Mouse (Mus musculus): ENCODE measurements around the gene Sidt1.
"Not testable (repeated sequence)": the region's sequence is repeated elsewhere in the genome, so short reads cannot be mapped to it uniquely, and the experiment has no call there.

The Sidt1 gene

DNA sequence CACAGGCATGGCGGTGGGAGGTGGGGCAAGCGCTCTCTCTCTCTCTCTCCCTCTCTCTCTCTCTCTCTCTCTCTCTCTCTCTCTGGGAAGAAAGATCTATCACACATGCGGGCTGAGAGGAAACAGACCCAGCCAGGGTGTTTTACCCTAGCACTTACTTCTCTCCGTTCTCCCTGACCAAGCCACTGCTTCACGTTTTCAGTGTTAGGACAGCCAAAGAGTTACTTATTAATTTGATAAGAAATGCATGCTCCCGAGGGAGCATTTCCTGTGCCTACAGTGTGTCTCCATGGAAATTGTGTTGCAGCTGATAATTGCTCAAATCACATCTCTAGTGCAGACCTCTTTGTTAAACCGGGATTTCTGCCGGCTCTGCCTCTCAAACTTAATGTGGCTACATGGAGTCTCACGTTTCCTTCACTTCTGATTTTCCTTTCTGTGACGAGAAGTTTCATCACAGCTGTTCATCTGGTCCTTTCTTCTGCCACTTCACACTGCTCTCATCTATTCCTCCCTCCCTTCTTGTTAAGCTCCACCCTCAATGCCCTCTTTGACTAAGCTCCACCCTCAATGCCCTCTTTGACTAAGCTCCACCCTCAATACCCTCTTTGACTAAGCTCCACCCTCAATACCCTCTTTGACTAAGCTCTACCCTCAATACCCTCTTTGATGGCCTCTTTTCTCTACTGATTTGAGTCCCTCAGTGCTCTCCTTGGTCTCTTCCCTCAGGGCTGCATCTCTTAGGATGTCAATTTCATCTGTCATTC, 30.7 kb downstream of the Sidt1 start:
- no peak for DNase-seq

DNA sequence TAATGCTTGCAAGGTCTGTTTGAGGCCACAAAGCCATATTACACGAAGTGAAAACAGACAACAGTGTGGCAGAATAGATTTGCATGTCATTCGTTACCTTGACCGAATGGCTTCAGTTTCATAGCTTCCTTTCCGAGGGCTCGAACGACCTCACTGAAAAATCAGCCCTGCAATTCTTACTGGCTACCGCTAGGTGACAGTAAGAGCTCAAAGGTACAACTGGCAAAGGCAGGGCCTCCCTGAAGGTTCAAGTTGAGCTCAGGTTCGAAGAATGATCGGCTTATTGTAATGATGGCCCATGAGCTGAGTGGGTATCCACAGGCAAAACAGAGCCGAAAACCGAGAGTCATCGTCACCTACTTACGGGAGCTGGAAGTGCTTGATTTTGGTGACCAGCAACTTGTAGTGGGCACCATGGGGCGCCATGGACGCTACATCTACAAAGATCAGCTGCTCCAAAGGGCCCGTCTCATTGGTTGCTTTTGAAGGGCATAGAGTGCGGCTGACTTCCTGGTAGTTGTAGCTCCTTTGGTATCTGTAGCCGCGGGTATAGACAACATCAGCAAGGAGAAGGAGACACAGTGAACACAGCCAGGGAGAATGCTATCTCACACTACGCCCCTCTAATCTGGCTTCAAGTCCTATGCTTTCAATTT, 33.4 kb downstream of the Sidt1 start:
- DNase-seq = no peak

DNA sequence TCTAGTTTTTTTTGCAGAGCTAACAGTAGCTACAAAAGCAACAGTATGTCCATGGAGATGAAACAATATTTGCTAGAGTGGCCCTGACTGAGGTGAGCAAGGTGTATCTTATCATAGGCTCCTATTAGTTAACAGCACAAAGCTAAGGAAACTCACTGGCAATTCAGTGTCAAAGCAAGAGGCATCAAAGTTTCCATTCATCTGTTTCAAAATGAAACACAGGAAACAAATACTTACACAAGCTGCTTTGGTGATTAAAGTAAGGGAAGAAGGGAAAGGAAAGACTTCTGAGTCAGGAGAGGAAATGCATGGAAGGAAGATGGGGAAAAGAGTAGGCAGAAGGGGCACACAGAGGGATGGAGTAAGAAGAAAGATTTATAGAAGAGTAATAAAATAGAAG, 39.0 kb downstream of the Sidt1 start:
- no peak for DNase-seq

GRCm38 (mm10) chr16:44292681-44293080, 40.3 kb downstream of the Sidt1 start:
- DNase-seq = not testable (repeated sequence)

DNA sequence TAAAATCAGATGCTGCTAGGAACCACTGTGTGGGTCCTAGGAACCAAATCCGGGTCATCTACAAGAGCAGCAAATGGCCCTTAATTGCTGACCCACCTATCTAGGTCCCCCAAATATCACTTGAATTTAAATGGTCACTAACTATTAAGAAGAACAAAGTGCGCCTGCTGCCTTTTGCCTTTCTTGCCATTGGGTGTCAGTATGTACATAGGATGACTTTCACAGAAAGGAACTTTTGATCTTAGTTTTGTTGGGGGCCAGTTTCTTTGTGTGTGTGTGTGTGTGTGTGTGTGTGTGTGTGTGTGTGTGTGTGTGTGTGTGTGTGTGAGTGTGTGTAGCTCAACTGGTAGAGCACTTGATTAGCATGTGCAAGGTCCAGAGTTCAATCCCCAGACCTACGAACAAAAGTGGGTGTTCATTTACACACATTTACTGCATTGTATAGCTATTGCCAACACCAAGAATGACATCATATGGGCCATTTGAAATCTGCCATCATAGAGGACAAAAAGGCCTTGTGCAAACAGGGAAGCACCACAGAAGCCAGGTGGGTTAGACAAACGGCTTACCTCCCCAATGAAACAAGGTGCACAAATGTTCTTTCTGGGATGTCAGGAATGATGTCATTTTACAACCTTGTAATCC, 43.9 kb downstream of the Sidt1 start:
- no peak for DNase-seq

GRCm38 (mm10) chr16:44287356-44287950, 45.5 kb downstream of the Sidt1 start:
- no peak for DNase-seq

DNA sequence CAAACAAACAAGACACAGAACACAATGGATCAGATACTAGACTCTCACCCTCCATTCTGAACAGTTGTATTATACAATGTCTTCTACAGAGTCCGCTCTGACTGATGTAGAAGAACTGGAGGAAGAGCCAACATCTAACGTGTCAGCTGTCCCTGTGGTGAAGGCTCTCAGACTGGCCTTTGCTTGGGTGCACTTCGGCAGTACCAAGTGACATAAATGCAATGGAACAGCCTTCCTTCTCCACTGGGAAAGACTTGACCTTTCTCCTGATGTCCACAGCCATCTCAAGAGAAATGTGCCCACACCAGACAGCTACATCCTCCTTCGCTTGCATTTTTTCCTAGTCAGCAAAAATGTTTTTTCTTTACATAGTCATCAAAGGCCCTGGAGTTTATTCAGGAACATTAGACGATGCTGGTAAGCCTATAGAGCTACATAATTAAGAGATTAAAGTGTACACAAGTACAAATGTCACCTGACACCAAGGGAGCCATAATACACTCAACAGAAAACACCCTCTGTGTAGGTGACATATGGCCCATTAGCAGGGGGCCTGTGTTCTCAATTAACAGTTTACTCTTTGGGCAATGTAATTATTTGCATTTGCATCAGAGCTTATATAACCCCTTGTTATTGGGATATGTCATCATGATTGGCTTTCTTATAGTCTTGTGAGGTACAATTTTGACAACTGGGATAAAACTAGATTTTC, 50.2 kb downstream of the Sidt1 start:
- peak; percentile 49 for DNase-seq

DNA sequence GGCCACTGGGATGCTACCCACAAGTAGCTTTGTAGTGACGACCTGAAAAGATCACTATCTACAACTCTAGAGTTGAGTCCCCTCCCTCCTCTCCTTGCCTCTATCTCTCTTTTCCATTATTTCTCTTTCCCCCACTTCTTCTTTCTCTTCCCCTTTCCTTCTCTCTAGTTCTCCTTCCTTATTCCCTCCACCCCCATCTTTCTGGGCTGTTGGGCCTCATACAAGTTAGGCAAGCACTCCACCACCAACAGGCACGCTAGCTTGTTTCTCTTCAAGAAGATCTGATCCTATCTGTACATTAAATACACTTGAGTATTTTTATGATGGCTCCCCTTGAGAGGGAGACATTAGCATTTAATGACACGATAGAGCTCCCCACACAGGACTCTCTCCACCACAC, 51.0 kb downstream of the Sidt1 start:
- DNase-seq = no peak

GRCm38 (mm10) chr16:44280806-44281205, 52.2 kb downstream of the Sidt1 start:
- DNase-seq = no peak

DNA sequence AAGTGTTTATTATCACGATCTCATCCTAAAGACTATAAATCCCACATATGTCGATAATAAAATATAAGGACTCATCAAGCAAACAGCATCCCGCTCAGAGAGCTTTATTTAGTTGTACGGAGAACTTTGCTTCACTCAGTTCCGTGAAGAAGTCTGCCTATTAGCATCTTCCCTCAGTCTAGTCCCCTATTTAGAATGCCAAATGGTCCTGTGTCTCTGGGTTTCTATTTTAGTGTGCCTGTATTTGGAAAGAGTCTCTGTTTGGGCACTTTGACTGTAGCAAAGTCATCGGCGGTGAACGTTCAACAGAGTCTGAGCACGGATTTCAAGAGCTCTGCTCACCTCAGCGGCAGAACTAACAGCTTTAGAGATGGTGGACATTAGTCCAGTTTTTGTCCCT, 55.8 kb downstream of the Sidt1 start:
- no peak for DNase-seq

GRCm38 (mm10) chr16:44271371-44272038, 61.5 kb downstream of the Sidt1 start:
- peak; percentile 58 to 62 for DNase-seq

DNA sequence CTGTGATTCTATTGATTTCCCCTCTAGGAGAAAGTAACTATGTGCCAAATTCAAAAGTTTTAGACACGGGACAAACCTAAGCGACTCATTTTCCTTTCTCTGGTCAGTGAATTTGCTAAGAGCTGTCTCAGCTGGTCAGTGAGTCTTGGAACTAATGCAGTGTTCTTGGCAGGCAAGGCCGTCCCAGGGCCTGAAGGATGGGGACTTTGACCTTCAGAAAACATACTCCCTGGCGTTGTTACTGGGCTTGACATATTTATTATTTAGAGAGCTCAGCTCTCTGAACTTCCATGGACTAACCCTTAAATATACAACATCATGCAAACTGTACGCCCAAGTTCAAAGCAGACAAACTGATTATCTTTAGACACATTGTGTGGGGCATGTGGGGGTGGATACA, 62.4 kb downstream of the Sidt1 start:
- DNase-seq = peak in 1 of 2 experiments; percentile 30

DNA sequence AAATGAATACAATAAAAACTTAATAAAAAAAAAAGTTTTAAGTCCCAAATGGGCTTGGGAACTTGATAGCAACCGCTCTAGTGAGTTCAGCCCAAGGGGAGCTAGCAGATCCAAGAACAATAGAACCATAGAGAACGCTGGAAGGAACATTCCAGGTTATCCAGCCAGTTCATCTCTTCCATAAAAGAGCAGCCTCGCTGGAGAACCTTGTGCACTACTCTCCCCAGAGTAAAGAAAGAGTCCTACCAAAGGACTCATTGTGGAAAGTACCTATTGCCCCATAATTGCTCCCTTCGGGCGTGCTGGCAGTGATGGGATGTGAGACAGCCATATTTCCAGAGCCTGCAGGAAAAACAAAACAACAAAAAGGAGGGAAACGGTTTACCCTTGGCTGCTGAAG, 63.4 kb downstream of the Sidt1 start:
- DNase-seq = no peak

GRCm38 (mm10) chr16:44268541-44269215, 64.3 kb downstream of the Sidt1 start:
- no peak for DNase-seq

- no peak for DNase-seq
These were observed 67.4 kb downstream of the Sidt1 start for GRCm38 (mm10) chr16:44265562-44265961.

- no peak for DNase-seq
These were observed 68.1 kb downstream of the Sidt1 start for GRCm38 (mm10) chr16:44264916-44265315.

DNA sequence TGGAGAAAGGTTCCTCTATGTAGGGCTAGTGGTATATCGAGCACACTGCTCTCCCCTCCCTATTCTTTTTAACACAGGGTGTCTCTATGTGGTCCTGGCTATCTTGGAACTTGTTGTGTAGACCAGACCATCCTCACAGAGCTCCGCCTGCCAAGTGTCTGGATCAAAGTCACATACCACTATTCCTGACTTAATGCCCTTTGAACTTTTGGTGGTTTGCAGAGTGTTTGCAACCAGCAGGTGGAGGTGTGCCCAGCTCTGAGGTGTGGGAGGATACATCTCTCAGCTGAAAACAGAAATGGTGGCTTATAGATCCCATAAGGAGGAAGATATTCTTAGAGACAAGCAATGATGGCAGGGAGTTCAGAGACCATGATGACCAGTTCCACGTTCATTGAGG, 75.5 kb downstream of the Sidt1 start:
- no peak for DNase-seq

- peak; percentile 96 to 97 for DNase-seq
These were observed 78.3 kb downstream of the Sidt1 start for GRCm38 (mm10) chr16:44254698-44255097.

DNA sequence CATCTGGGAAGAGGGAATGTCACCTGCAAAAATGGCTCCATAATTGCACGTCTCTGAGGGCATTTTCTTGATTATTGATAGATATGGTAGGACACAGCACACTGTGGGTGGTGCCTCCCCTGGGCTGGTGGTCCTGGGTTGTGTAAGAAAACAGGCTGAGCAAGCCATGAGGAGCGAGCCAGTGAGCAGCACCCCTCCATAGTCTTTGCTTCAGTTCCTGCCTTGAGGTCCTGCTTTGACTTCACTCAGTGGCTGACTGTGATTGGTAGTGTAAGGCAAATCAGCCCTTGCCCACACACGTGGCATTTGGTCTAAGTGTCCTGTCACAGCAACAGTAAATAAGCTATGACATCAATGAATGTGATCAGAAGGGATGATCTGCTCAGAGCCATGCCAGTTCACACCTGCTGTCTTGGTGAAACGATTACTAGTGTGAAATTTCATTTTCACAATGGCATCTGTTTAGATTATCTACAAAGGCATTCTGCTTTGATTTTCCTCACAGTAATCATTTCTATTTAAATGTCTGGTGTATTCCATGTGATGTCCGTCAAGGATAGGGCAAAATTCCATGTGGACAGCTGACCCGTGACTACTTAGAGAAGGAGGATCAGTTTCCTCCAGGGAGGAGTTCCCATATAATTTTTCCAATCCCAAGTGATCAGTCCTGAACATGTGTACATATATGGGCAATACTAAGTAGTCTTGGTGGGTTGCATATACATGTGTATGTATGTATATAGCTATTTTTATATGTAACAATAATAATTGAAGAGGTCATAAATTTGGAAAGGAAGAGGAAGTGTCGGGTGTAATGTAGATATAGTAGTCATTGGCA, 79.0 kb downstream of the Sidt1 start:
- DNase-seq = peak; percentile 54 to 59

- no peak for DNase-seq
These were observed 80.3 kb downstream of the Sidt1 start for GRCm38 (mm10) chr16:44252735-44253134.

DNA sequence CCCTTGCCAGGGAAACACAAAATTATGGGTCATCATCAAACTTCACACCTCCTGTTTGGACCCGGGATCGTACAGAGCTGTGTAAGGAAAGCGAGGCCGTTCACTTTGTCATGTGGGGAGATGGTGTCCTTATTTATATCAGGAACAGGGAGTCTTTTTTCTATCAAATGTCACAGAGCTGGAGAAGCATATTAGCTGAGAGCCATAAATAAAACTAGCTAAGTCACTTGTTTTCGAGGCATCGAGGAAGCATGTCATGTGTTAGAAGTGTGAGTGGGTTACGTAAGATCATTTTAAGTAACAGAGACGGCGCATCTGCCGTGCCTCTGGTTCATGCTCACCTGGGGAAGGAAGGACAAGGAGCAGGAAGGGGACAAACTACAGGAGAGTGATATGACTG, 83.0 kb downstream of the Sidt1 start:
- DNase-seq = no peak

Measured in cerebellum, postnatal 10 days (tissue).